Mouse (Mus musculus) right cerebral cortex, adult 2 months (tissue): ENCODE data around the gene Map1a.
A peak's percentile ranks its signal among the peaks of the same experiment; 100 is the strongest.

Experiments used
- DNase-seq, 2 experiments: peaks; one replicate each; pipeline ENCODE4 v3.0.0; 2021 to 2022; ENCODE audit warnings: low spot score in 2 of 2

Map1a gene

DNA sequence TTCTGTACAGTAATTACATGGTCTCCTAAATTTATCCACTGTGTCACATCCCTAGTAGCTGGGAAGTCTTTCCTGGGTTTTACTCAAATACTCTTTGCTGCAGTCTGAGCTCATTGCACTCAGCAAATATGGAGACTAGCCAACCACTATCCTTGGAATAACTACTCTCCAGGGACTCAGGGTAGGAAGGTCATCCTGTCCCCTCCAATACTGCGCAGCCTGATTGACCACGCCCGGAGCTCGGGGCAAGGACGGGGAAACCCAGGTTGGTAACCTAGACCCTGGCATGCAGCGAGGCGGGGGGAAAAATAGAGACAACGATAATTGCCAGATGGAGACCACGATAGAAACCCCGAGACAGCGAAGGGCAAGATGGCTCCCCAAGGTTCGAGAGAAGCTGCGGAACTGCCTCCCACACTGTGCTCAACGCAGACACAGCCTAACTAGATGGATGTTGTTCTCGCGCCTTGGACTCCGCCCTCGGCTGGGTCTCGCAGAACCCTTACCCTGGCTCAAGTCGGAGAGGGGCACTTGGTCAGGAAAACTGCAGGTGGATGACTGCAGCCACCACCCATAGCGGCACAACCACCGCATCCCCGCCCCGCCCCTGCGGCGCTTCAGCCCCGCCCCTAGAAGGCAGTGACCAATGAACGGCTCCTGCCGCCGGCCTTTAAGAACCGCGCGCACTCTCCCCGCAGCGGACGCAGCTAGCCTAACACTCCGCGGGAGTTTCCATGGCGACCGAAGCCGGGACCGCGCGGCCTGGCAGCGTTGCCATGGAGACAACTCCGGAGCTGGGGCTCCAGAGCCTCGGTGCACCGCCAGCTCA, at the start of gene Map1a:
Gene Map1a (plus strand): TSS at position 700 of the 829 bp plus-strand sequence.
- DNase-seq, result peak; percentile 97

DNA sequence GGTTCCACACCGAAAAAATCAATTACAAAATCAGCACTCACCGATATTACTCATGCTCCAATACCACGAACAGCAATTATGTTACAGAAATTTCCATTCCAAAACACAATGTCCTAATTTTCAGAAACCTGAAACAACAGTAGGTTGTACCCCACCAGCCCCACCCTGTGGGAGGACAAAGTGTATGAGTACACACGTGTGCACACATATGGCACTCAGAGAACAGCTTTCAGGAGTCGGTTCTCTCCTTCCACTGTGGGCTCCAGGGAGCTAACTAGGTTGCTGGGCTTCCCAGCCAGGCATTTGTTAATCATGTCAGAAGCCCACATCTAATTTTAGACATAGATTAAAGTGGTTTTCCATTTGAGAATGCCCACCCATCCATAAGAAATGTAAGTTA, 45.3 kb upstream of the Map1a start:
- DNase-seq, result peak in 1 of 2 experiments; percentile 18

DNA sequence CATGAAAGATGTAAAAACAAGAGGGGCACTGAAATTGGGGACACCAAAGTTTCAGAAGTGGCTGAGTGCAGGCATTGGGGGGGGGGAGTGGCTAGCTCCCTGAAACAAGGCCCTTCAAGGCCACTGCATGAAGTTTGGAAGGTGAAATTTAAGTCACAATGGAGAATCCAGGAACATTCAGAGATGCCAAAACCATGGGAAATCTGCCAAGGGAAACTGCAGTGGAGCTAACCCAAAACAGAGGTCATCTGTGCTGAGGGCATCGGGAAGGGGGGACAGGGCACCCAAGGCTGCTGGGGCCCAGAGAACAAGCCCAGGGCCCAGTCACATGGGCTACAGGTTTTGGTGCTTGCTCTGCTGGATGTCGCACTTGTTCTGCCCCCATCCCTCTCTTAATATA, 39.6 kb upstream of the Map1a start:
- DNase-seq, result no peak

DNA sequence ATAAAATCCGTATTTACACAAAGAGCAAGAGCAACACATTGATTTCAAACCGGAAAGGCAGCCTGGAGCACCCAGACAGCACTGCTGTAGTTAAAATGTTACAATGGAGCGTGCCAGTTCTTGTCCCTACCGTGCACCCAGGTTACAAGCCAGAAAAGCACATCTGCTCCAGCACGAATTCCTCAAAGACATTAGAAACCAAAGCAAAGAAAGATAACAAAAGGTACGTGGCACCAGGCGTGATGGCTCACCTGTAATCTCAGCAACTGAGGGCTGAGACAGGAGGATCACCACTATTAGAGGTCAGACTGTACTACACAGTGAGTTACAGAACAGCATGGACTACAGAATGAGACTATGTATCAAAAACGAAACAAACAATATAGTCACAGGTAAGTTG, 21.0 kb upstream of the Map1a start:
- no peak for DNase-seq

DNA sequence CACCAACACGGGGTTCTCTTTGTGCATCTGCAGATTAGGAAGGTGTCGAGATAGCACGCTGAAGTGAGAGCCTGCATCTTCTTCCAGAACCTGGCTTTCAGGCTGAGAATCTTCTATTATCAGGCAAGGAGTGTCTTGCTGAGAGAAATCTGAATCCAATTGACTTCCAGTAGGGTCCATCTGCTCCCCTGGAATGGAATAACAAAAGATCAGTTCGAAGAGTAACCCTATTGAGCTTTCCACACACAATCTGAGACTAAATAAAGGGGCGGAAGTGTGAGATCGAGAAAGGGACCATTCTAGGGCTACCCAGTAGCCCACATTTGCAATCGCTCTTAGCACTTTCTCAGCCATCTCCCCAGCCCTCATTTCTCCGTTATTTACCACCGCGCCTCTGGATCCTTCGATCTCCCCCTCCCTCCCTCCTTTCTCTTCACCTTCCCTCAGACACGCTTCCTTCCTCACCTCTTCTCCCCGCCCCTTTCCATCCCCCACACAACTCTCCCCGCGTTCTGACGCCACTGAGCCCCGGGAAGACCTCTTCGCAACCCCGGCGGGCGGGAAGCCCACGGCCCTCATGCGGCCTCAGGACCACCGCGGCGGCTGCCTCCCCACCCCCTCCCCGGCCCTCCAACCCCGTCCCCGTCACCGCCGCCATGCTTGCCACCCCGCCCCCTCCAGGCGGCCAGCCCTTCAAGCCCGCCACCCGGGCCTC, 18.7 kb upstream of the Map1a start:
- no peak for DNase-seq

DNA sequence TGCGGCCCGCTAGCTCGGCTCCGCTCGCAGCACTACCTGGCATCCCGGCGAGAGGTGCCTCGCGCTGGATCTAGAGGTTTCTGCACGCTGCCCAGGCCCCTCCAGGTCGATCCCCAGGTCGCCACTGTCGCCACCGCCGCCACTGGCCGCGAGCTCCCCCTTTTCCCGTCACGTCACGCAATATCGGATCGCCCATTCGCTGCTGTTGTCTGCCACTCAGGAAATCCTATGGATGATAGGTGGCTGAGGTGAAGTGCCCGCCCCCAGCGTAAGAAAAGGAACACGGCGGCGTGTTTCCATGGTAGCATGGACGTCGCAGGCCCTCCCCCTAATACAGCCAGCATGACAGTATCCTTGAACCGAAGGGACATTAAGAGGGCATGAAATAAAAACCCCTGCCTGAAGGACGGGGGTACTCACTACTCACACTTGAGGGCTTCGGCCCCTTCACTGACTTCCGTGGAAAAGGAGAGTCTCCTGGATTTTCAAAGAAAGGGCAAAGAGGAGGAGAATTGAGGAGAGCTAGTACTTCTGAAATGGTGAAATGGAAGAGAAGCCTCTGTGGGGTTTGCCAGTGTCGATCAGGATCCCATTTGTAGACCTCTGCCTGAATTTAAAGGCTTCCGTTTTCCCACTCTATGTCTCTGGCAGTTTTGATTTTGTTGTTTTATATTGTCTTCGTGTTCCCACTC, 18.0 kb upstream of the Map1a start, which contains the start of gene Trp53bp1:
Gene Trp53bp1 (minus strand): TSS at position 172 of the 692 bp plus-strand sequence.
- peak; percentile 97 to 98 for DNase-seq

DNA sequence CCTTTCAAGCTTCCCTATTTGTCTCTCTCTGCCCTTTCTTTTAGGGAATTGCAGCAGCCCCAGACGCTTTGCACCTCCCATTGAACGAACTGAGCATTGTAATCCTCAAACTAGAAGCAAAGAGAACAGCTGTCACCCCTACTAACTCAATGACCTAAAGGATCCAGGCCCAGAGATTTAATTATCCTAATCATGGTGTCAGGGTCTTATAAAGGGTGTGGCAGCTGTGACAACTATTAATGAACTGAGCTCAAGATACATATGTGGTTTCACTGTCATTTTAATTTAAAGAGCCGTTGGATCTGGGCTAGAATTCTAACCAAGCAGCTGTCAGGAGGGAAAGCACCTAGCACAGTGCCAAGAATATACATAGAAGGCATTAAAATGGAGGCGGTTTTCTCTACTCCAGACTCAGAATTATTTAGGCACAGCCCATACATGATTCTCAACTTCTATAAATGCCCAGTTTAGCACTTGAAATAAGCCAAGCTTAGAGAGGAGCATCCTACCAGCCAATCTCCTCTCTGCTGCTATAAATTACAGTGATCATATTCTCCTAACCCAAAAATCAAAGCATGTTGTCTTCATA, 17.4 kb upstream of the Map1a start:
- peak; percentile 32 to 36 for DNase-seq

DNA sequence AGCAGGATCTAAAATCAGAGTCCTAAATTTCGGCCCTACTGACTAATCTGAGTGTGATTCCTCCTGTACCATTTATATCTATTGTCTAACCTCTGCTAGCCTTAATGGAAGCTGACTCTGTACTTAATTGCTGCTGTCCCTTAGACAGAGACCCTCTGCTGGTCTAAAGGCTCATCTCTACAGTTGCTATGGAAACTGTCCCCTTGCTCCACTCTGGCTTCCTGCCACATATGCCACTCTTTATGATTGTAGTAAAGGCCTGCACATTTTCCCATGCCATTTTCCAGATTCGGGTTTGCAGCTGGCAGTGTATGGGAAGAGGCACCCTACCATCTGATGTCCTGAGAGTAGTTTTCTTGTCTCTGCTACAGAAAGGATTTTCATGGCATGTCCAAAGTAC, 1.6 kb upstream of the Map1a start:
- DNase-seq, result peak in 1 of 2 experiments; percentile 2

DNA sequence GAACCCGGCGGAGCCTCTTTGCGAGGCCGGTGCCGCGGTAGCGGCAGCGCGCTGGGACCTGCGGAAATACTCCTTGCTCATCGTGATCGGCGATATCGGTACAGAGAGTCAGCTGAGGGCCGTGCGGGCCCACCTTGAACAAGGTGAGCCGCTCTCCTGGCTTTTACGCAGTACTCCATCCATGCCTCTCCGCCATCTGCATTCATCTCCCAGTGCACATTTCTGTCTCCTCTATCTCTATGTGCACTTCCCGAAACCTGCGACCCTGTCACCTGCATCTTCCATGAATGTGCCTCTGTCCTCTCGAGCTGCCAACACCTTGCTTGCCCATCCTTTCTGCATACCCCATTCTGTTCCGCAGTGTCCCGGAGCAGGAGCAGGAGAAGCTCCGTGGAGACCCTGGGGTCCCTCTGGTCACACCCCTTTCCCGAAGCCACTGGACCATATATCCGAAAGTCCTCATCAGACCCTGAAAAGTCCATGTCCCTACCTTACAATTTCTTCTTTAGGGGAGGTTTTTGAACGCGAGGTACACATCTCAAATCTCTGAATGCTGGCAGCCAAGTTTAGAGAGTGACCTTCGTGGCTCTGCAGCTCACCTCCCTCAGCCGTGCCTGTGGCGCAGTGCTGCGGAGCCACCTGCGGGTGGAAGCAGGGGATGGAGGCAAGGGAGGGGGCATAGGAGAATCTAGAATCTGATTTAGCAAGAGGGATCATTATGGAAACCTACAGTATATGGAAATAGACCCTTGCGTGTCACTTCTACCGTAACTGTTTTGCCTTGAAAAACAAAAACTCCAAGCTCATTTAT, 535 bp downstream of the Map1a start:
- no peak for DNase-seq

DNA sequence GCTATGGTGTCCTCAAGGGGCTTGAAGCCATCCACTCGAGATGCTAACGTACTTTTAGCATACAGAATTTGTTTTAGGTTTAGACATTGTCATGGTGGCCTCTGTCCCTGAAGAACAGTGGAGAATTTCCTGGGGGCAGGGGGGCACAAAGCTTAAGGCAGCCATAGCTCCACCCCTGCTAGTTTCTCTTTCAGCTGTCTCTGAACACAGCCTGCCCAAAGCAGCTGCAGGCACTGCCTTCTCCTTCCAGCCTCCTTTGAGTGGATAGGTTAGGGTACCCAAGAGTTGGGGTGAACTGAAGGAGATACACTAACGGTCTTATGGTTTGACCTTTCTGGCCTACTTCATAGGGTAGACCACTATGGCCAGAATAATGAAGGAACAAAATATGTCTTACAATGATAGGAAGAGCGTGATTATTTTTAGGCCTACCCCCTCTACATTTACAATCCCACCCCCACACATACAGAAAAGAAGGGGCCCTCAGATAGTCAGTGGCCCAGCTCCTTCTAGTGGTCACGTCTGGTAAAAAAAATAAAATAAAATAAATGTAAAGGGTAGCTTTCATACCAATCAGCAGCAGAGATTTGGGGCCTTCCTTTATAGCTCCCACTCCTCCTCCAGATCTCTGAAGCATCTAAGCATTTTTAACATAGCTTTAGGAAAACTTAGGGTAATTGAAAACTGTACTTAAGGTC, 3.1 kb downstream of the Map1a start:
- DNase-seq, result peak in 1 of 2 experiments; percentile 12

DNA sequence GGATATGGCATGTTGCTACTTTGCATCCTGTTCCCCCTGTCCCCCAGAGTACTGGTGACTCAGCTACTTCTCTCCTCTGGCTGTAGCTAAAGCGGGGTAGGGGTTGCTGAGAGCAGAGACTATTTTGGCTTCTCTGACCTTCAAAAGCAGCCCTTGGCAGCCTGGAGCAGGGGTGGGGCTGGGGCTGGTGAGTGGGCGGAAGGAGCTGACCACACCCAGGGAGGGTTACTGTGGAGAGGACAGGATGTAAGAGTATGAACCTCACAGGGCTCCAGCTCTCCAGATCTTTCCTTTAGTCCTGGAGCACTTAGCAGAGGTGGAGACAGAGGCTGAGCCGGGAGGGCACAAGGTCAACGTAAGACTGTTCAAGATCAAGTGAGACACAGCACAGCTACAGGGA, 4.8 kb downstream of the Map1a start:
- peak in 1 of 2 experiments; percentile 37 for DNase-seq

DNA sequence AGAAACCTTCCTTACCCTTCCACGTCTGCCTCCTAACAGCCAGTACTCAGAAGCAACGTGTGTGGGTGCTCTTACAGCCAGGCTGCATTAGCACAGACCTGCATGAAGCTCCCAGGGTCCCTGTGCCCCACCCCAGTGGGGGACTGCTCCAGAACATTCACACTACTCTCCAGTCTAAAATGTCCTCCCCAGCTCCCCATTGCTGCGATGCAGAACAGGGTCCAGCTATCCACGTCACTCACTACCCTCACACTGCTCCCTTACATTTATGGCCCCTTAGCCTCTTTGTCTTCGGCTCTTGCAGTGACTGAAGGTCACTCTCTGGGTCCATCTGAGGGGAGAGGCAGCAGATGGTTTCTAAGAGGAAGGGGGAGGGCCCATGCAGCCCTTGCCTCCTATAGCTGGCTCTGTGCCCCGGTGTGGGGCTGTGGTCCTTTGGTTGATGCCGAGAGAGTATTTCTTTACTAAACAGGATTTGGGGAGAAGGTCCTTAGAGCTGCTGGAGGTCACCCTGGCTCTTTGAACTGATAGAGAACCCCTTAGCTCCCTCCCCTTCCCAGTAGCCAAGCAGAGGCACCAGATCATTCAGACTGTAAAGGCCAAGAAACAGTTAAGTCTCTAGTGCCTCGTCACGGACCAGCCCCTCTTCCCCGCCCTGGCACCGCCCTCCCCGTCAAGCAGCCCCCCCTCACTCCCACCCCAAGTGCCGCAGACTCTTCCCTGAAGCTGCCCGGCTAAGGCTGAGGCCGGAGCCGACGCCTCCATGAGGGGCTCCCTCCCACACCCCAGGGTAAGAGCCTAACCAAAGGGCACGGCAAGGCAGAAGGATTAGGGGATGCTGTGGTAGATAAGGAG, 5.6 kb downstream of the Map1a start:
- peak; percentile 71 to 76 for DNase-seq

DNA sequence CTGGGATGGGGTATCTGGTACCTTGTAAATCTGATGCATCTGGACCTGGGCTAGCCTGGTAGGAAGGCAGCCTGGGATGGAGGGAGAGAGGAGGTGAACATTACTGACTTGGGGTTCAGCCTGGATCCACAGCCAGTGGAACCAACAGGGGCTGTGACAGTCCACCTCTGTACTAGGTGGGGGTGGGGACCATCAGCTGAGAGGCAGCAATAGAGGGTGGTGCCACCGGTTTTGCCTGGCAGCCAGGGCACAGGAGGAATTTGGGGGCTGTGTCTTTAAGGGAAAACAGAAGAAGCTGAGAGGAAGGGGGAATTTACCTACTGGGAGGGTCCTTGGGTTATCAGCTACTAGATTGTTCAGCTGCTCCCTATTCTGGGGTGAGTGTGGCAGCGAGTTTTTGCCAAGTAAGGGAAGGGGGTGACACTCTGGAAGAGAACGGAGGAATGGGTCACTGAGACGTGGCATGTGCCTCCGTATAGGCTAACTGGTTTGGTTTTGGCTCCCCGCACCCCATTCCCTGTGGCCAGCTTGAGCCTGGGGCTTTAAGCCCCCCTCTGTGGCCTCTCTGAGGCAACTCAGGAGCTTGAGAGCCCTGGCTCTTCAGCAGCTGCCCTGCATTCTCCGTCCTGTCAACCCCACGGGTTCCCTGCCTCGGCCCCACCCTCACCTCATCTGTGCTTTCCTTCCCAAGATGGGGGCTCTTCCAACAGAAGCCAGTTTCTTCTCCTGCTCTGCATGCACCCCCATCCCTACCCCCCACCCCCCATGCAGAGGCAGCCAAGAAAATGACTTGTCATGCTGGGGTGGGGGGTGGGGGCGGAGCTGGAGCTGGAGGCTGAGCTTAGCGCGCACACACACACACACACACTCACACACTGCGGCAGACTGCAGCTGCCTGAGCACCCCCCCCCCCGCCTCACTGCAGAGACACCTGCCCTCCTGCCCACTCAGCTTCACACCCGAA, 6.5 kb downstream of the Map1a start:
- peak; percentile 64 to 72 for DNase-seq

DNA sequence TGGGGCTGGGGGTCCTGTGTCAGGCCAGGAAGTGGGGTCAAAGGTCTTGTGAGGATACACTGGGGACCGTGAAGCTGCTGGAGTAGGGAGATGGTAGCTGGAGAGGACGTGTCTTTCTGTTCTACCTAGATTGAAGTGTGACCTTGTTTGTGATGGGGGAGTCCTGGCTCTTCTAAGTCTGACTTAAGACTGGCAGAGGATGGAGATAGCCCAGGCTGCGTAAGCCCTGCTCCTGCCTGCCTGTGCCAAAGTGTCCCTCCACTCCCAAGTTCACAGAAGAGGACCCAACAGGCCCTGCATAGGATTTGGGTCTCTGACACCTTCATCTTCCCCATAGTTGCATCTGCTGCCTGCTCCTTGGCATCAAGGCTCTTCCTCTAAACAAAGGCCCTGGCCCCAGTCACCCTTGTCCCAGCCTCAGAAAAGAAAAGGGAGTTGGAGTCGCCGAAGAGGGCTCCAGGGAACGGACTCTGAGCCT, 7.4 kb downstream of the Map1a start:
- no peak for DNase-seq

DNA sequence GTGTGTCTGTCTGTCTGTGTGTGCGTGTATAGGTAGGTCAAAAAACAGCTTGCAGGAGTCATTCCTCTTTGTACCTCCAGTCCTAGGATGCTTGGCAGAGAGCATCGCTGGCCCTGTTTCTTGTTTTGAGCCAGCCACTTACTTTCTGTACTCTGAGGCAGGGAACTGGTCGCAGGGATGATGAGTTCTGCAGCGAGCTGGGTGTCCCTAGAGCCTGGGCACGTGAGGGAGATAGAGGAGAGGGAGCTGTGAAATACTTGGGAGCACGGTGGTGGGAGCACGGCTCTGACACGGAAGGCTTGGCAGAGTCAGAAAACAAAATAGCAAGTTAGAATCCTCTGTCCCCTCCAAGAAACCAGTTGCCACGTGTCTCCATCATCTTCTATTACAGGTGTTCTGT, 8.3 kb downstream of the Map1a start:
- peak in 1 of 2 experiments; percentile 25 for DNase-seq

DNA sequence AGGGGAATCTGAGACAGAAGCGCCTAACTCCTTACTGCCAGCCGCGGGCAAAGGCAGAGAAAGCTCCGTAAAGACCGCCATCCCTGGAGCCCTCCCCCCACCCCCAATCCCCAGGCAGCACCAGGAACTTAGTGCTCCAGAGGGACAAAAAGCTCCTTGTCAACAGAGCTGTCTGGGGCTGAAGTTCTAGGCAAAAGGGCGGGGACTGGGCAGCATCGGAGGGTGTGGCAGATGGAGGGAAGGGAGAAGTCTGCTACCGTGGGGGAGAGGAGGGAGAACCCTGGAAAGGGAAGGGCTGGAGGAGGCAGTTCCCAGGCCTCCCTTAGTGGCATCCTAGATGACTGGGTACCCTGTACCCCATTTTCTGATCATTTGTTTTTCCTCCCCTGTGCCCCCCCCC, 8.7 kb downstream of the Map1a start:
- peak in 1 of 2 experiments; percentile 33 for DNase-seq

DNA sequence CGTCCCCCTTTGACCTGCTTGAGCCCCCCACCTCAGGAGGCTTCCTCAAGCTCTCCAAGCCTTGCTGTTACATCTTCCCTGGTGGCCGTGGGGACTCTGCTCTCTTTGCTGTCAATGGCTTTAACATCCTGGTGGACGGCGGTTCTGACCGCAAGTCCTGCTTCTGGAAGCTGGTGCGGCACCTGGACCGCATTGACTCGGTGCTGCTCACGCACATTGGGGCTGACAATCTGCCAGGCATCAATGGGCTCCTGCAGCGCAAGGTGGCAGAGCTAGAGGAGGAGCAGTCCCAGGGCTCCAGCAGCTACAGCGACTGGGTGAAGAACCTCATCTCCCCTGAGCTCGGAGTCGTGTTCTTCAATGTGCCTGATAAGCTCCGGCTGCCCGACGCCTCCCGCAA, 10.1 kb downstream of the Map1a start:
- DNase-seq, result peak in 1 of 2 experiments; percentile 8

DNA sequence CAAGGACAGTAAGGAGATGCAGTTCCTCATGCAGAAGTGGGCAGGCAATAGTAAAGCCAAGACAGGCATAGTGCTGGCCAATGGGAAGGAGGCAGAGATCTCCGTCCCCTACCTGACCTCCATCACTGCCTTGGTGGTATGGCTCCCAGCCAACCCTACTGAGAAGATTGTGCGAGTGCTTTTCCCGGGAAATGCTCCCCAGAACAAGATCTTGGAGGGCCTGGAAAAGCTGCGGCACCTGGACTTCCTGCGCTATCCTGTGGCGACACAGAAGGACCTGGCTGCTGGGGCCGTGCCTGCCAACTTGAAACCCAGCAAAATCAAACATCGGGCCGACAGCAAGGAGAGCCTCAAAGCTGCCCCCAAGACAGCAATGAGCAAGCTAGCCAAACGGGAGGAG, 10.6 kb downstream of the Map1a start:
- no peak for DNase-seq
